Mouse (Mus musculus): ENCODE data around the gene Naa15.

- TF ChIP-seq CTCF (IDR thresholded peaks at IDR 0.05; ENCODE audit: borderline replicate concordance, insufficient read depth, low read length), result no peak
- no peak for TF ChIP-seq POLR2A (IDR thresholded peaks at IDR 0.05; ENCODE audit: low read depth, low read length)
Measured at GRCm38 (mm10) chr3:51482781-51483180, 67.8 kb downstream of the Naa15 start.
